Mouse (Mus musculus): ENCODE measurements around the gene Gm10073.
"Not testable (repeated sequence)": the region's sequence is repeated elsewhere in the genome, so short reads cannot be mapped to it uniquely, and the experiment has no call there.

The Gm10073 gene

DNA sequence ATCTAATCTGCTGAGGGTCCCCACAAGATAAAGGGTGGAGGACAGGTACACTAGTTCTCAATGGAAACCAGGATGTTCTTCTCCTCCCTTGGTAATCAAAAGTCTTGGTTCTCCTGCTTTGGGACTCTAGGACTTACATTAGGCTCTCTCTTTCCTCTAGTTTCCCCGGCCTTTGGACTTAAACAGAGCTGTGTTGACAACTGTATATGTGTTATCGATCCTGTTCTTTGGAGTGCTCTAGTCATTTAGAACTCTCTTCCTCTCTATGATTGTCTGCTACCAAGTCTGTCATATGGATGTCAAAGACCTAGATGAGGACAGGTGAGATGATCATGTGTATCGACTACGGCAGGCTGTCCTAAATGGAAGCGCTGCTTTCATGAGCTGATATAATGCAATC lies 23.8 kb upstream of the Gm10073 start:
- DNase-seq (ENCODE audit: low spot score) = no peak

DNA sequence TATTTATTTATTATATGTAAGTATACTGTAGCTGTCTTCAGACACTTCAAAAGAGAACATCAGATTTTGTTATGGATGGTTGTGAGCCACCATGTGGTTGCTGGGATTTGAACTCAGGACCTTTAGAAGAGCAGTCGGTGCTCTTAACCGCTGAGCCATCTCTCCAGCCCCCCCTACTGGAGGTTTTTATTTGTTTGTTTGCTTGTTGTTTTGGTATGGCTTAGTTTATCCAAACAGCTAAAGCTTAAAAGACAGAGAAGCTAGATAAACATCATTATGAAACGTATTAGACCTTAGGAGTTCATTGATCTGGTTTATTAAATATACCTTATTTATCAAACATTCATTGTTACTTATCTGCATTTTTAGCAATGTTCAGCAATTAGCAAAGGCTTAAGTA lies 22.4 kb upstream of the Gm10073 start:
- DNase-seq (ENCODE audit: low spot score) = not testable (repeated sequence)

DNA sequence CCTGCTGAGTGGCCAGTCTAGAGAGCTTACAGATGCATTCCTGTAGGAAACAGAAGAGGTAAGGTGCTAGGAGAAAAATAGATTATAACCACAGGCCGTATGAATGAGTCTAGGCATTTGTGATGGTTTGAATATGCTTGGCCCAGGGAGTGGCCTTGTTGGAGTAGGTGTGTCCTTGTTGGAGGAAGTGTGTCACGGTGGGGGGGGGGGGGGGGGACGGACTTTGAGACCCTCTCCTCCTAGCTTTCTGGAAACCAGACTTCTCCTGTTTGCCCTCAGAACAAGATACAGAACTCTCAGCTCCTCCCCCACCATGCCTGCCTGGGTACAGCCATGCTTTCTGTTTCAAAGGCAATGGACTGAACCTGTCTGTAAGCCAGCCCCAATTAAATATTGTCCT lies 19.2 kb upstream of the Gm10073 start:
- DNase-seq (ENCODE audit: low spot score) = no peak

DNA sequence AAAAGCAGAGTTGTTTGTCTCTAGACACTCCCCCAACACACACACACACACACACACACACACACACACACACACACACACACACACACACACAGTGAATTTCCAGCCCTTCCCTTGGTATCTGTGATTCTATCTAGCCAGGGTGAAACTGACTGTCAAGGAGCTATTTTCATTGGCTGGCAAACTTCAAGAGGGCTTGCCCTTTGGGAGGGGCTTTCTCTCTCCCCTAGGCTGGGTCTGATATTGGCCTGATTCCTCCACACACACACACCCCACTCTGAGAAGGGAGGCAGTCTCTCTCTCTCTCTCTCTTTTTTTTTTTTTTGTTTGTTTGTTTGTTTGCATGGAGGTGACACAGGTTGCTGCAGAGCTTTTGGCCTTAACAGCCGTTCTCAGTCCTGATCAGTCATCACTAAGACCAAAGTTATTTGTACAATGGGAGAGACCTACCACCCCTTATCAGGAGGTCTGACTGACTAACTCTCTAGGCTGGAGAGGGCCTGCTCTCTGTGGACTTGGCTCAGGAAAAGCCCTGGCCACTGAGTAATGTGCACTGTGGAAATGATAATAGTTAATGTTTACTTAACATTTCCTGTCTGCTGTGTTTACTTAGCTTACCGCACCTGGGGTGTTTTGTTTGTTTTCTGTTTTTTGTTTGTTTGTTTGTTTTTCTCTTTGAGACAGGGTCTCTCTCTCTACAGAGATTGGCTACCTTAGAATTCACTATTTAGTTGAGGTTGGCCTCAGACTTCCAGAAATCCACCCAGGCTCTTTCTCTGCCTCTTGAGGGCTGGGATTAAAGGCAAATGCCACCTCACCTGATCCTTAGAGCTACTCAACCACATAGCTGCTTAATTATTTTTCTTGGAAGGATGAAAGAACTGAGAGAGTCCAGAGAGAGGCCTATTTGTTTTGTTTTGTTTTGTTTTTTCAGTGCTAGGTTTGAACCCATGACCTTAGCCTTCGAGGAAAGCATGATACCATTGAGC lies 15.5 kb upstream of the Gm10073 start:
- DNase-seq (ENCODE audit: low spot score) = no peak

DNA sequence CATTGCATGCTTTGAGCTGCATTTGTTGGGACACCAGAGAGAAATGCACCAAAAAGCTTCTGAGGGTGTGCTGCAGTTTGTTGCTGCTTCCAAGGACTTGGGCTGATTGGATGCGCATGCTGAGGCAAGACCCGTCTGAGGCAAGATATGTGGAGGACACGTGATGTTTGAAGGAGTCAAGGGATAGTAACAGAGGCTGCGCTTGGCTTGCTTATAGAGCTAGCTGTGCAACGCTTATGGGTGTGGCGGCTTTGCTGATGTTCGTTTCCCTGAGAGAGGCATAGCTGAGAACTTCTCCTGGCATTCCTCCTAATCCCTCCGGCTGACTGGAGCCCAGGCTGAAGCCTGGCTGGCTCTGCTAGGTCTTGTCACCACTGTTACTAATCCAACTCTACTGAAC lies 13.6 kb upstream of the Gm10073 start:
- DNase-seq (ENCODE audit: low spot score) = no peak

DNA sequence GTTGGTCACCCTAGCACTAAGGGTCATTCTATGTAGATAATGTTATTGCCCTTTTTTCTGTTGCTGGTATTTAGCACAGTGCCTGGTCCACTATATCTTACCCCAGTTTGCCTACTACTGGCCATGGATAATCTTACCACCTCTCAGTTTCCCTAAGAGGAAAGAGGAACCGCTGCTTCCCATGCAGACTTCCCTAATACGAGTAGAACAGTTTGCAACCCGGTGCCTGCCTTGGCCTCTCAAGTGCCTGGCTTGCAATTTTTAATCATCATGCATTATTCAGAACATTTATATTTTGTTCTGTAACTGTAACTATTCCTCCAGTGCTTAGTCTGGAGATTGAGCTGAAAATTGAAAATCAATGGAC lies 12.4 kb upstream of the Gm10073 start:
- DNase-seq (ENCODE audit: low spot score) = no peak

DNA sequence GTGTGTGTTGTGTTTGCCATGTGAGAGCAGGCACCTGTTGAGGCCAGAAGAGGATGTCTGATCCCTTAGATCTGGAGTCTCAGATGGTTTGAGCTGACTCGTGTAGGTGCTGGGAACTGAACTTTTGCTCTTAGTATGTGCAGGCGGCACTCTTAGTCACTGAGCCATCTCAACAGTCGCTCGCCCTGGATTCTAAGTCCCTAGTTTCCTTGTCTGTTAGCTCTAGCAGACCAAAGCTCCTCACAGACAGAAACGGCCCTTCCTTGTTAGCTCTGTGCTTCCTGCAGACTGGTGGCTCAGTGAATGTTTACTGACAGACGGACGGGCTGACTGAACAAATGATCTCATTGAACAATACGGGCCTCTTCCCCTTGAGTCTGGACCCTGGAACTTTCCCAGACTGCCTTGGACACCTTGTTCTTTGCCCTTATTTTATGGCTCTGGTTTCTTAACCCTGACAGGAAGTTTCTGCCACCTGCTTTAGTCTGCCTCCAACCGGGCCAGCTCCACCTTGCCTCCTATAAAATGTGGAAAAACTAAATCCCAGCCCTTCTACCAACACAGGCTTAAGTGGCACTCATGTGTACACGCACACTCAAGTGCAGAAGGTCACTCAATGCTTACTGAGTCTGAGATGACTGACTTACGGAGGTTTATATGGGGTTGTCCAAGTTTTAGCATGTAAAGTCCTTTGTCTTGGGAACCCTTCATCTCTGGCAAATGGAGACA lies 11.8 kb upstream of the Gm10073 start:
- no peak for DNase-seq (ENCODE audit: low spot score)

DNA sequence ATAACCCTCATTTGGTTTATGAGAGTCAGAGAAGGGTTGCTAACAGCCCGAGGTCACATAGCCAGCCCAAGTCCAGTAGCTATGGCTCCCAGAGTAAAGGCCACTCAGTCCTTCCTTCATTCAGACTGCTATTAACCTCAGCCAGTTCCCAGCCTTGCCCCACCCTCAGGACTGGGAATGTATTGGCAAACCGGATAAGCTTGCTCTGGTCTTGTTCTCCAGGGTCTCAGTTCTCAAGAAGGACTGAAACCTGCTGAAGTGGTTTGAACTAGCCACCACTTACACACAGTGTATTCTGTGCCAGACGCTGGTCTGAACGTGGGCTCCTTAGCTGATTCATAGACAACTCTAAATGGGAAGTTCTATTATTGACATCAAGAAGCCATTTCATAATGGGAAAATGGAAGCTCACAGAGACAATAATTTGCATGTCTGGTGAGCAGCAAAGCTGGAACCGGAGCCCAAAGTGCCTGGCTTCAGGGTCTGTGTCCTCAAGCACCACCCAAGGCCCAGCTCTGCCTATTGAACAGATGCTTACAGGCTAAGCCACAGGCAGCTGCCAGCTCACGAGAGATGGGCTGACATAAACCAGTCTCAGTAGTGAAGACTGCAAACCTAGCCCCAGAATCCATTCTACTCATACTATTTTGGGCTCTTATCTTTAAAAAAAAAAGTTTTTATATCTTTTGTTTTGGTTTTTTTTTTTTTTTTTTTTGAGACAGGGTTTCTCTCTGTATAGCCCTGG lies 8.3 kb upstream of the Gm10073 start:
- no peak for DNase-seq (ENCODE audit: low spot score)

DNA sequence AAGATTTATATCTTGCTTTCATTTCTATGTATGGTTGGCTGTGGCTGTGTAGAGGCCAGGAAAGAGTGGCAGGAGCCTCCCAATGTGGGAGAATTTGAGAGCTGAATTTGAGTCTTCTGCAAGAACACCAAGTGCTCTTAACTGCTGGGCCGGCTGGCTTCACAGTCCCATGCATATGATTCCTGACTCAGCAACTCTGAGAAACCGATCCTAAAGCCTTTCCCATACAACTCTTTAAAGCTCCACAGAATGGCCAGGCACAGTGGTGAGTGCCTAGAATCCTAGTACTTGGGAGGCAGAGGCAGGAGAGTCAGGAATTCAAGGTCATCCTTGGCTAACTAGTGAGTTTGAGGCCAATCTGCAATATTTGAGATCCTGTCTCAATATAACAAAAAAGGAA lies 6.2 kb upstream of the Gm10073 start:
- no peak for DNase-seq (ENCODE audit: low spot score)

DNA sequence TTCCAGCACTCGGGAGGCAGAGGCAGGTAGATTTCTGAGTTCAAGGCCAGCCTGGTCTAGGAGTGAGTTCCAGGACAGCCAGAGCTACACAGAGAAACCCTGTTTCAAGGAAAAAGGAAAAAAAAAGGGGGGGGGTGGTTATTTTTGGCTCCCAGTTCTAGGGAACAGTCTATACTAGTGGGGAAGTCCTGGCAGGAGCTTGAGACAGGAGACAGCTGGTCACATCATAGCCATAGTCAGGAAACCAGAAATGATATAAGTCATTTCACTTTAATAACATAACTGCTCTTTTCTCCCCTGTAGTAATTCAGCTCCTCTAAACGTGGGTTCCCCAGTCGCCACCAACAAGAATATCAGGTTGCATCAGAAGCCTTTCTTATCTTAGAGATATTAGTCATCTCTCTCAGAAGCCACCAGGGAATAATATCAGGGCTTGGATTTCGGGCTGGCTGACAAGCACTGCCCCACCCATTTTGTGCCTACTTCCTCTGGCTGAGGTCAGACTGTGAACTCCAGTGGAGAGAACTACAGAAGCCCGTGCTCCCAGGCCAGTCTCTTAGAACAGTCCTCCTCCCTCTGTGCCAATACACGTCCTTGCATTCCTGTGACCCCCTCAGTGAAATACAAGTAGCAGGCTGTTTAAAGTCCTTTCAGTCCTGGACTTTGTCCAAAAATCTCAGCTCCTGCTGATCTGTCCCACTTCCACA lies 3.7 kb upstream of the Gm10073 start:
- DNase-seq (ENCODE audit: low spot score) = peak; percentile 19

DNA sequence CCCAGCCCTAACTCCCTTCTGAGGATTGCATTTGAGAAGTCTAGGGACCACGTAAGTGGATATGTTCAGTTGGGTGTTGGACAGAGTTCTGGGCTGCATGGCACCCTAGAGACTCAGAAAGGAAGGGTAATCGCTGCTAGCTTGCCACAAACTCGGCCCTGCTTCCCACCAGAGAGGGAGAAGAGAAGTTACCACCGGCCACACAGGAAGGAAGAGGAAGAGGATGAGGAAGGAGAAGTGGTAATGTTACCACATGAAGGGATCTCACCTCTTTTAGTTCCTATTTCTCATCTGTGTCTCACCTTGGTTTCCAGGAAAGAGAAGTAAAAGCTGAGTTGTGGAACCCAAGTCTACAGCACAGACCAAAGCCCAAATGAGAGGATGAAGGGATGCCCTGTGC lies 1.0 kb upstream of the Gm10073 start:
- DNase-seq (ENCODE audit: low spot score) = no peak

DNA sequence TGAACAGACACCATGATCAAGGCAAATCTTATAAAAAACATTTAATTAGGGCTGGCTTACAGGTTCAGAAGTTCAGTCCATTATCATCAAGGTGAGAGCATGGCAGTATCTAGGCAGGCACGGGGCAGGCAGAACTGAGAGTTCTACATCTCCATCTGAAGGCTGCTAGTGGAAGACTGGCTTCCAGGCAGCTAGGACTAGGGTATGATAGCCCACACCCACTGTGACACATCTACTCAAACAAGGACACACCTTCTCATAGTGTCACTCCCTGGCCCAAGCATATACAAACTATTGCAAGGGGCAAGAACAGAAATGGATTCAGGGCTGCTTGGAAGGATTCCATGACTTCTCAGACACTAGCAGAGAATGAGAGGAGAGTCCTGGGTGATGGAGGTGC lies 1.1 kb downstream of the Gm10073 start:
- DNase-seq (ENCODE audit: low spot score) = not testable (repeated sequence)

DNA sequence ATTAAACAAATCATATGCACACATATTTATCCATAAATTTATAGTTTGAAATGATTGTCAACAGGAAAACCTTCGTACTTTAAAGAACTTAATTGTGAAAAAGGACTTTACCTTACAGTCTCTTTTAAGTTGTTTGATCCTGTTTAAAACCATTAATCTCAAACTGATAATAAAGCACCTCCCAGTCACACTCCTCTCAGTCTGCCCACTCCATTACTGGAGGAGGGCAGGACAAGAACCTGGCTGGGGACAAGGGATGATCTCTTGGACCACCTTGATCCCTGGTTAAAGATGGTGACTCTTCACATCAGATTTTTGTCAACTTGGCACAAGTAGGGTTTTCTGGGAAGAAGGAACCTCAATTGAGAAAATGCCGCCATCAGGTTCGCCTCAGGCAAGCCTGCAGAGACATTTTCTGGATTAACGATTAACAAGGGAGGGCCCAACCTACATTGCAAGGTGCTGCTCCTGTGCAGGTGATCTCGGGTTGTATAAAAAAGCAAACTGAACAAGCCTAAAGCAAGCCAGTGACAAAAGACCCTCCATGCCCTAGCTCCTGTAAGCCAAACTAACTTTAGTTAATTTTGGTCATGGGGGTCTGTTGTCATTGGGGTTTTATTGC lies 1.6 kb downstream of the Gm10073 start:
- DNase-seq (ENCODE audit: low spot score) = no peak

DNA sequence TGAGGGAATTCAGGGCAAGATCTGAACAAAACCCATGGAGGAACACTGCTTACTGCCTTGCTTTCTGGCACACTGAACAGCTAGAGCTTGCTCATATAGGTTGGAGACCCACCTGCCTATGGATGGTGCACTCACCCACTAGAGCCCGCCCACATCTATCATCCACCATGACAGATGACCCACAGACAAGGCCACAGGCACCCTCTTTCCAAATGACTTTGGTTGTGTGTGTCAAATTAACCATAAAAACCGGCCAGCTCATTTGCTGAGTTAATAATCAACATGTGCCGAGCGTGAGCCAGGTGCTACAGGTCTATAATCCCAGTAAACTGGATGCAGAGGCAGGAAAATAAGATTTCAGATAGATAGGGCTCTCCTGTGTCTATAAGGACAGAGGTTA lies 2.9 kb downstream of the Gm10073 start:
- DNase-seq (ENCODE audit: low spot score) = no peak

DNA sequence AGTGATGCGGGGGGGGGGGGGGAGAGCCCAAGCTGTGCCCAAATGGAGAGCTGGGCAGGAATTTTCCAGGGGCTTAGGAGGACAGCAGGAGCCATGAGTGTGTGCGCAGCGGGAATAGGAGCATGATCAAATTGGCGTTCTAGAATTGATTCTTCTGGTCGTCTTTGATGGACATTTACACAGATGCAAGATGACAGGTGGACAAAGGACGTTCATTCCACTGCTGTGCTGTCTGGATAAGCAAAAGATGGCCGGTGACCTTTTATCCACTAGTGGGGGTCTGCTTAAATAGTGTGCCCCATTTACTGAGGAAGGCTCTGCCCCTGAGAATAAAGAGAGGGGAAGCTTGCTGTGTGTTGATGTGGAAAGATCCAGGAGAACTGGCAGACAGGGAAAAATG lies 4.3 kb downstream of the Gm10073 start:
- no peak for DNase-seq (ENCODE audit: low spot score)

DNA sequence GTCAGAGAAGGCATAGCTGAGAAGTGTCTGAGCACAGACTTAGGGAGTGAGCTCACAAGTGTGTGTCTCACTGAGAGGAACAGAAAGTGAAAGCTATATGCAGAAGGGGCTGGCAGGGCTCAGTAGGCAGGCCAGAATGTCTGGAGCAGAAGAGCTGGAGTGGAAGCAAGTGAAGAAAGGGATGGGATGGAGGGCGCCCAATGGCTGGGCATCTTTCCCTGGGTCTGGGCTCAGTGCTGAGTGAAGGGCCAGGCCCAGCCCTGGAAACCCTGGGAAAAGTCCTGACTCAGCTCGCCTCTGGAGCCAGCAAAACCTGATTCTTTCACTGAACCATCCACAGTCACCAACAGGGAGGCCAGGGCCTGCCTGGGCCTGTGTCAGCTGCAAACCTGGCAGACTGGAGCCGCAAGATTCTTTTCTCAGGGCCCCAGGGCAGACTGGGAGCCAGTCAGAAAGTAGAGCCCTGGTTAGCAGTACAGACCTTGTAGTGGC lies 9.5 kb downstream of the Gm10073 start:
- DNase-seq (ENCODE audit: low spot score) = no peak

DNA sequence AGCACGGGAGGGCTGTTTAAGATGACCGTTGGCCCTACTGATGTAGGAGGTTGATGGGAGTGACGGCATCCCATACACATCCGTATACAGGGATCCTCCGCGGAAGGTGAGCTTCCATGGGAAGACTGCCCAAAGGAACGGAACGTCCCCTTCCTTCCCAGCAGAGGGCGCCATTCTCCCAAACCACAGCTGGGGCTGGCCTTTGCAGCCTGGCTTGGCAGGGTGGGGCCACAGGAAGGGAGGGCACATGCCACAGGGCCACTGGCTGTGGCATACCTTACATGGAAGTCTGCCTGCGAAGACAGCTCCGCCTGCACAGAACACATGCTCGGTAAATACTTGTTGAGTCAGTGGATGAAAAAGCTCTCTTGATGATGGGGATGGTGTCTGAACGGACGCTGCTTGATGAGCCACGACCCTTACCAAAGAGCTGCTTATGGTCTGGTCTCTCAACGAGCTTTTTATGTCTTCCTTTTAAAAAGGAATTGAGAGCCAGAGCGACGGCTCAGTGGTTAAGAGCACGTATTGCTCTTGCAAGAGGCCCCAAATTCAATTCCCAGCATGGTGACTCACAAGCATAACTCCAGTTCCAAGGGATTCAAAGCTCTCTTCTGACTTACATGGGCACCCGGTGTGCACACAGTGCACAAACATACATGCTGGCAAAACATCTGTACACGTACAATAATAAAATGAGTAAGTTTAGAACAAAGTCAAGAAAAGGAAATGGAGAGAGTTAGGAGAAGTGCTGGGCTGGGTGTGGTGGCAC lies 12.0 kb downstream of the Gm10073 start:
- DNase-seq (ENCODE audit: low spot score) = peak; percentile 47

DNA sequence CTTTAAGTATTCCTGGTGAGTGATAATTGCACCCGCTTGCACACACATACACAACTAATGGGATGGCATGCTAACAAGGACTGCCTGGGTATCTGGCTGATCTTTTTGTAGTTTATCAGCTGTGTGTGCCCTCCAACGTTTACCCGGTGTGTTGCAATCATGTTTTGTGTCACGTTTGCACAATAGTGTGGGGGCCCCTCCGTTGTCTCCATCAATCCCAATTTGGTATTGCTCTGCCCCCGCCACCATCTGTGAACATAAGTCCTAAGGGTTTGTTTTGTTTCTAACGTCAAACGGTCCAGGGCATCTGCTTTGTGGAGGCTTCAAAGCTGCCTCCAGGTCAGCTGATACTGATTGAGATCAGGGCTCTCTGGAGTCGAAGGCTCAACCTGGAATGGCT lies 13.4 kb downstream of the Gm10073 start:
- no peak for DNase-seq (ENCODE audit: low spot score)

DNA sequence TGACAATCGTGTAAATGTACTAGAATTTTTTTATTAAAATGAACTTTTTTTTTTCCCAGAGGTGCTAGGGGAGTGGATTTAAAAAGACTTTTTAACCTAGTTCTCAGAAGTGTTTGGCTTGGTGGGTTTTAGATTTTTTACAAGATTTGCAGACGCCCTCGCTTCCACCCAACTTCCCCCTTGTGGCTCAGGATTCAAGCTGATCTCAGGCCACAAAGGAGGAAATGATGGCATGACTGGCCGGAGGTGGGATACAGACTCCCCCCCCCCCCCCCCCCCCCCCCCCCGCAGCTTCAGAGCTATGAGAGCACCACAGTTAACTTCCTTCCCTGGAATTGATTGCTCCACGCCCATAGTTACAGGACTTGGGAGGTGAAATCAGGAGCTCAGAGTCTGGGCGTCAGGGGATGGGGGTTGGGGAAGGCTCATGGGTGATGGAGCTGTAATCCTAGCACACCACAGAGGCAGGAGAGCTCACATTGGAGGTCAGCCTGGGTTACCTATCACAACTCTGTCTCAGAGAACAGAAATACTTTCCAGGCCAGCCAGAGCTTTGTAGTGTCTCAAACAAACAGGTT lies 17.1 kb downstream of the Gm10073 start:
- DNase-seq (ENCODE audit: low spot score) = no peak

DNA sequence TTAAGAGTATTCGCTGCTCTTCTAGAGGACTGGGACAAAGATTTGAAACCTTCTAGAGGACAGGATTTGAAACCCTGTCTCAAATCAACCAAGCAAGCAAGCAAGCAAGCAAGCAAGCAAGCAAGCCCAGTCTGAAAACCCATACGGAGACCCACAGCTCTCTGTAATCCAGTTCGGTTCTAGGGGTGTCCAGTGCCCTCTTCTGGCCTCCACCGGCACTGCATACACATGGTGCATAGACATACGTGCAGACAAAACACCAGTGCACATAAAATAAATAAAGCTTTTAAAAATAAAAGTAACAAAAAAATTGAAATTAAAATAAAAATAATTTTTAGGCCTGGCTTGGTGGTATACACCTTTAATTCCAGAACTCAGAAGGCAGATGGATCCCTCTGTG lies 19.2 kb downstream of the Gm10073 start:
- no peak for DNase-seq (ENCODE audit: low spot score)

Measured in MN1 (cell line).